Mouse (Mus musculus) heart, adult 2 months (tissue): Measurements from ENCODE around the gene 4921509C19Rik. TPM values are rescaled to one million over a fixed set of nuclear protein-coding genes. Genes with fewer than 3 reads are reported as not detected.
"Not testable (repeated sequence)": the region's sequence is repeated elsewhere in the genome, so short reads cannot be mapped to it uniquely, and the experiment has no call there.

Source experiments
- DNase-seq, 2 experiments: peaks; one replicate each; pipeline ENCODE4 v3.0.0; 2021
- H3K27ac ChIP-seq: fragments of 200-600 bp; 2 replicates; pipeline ENCODE4 v1.8.1; 2022
- H3K27me3 ChIP-seq: fragments of 200-500 bp; 2 replicates; pipeline ENCODE4 v1.6.1; 2012; ENCODE audit warnings: mild to moderate bottlenecking, low read length, inconsistent platforms, mixed read lengths; ENCODE audit not compliant: control insufficient read depth, insufficient read depth
- H3K36me3 ChIP-seq: fragments of 200-500 bp; 2 replicates; pipeline ENCODE4 v1.6.1; 2012; ENCODE audit warnings: low read length, inconsistent platforms; ENCODE audit not compliant: control insufficient read depth, insufficient read depth
- H3K4me1 ChIP-seq: fragments of 200-500 bp; 2 replicates; pipeline ENCODE4 v1.6.1; 2011; ENCODE audit warnings: low read length; ENCODE audit not compliant: control insufficient read depth, insufficient read depth
- H3K4me3 ChIP-seq: fragments of 200-600 bp; 2 replicates; pipeline ENCODE4 v1.8.1; 2022
- H3K79me2 ChIP-seq: fragments of 200-500 bp; replicated peaks from 2 replicates; pipeline ENCODE4 v1.6.1; 2012; ENCODE audit warnings: mild to moderate bottlenecking, inconsistent platforms, low read length, moderate library complexity, mixed read lengths; ENCODE audit not compliant: control insufficient read depth, insufficient read depth
- H3K9ac ChIP-seq: fragments of 200-500 bp; 2 replicates; pipeline ENCODE4 v1.6.1; 2012; ENCODE audit warnings: low read depth, mild to moderate bottlenecking, control low read depth, inconsistent platforms, low read length, mixed read lengths
- CTCF ChIP-seq: fragments of 200-600 bp; IDR thresholded peaks from 2 replicates; pipeline ENCODE4 v1.8.1; 2022; ENCODE audit warnings: antibody characterized with exemption, mild to moderate bottlenecking, moderate library complexity
- EP300 ChIP-seq: fragments of 200-500 bp; IDR thresholded peaks from 2 replicates; pipeline ENCODE4 v1.6.1; 2011; ENCODE audit warnings: low read depth, low read length, control low read depth; ENCODE audit not compliant: insufficient read depth
- POLR2A ChIP-seq: fragments of 200-500 bp; IDR thresholded peaks from 2 replicates; pipeline ENCODE4 v1.6.1; 2011; ENCODE audit warnings: mild to moderate bottlenecking, low read depth, low read length, control low read depth; ENCODE audit not compliant: insufficient read depth
- WGBS: fragments of 180-500 bp; shearing (Covaris S2); methylation state at CpG from one replicate; pipeline ENCODE4 v1.1.7; 2018; 5-methylcytosine and 5-hydroxymethylcytosine counted together
- intact Hi-C: fragments of 180-260 bp; cut with DNase I; formaldehyde crosslinking; loops from one replicate; pipeline ENCODE4 v1.15.1; 2025
- long read RNA-seq: library from polyadenylated mRNA; stranded (forward); transcript quantifications from one replicate; pipeline ENCODE4 v2.0.0, GENCODE M21; 2021
- polyA plus RNA-seq: library from polyadenylated mRNA; depleted of rRNA; stranded (reverse); fragments of >200 nt; gene quantifications from 2 replicates; pipeline ENCODE4 v1.2.3, GENCODE M21; 2012; rRNA removed
- total RNA-seq, 2 experiments: library from RNA; stranded (reverse); gene quantifications; 2 replicates each; pipeline ENCODE4 v1.2.3; 2021

The 4921509C19Rik gene
- total RNA-seq, result not detected
- polyA plus RNA-seq, result 0.09 TPM in 1 of 2 replicates, not detected in the other
- long read RNA-seq, result 0 reads

DNA sequence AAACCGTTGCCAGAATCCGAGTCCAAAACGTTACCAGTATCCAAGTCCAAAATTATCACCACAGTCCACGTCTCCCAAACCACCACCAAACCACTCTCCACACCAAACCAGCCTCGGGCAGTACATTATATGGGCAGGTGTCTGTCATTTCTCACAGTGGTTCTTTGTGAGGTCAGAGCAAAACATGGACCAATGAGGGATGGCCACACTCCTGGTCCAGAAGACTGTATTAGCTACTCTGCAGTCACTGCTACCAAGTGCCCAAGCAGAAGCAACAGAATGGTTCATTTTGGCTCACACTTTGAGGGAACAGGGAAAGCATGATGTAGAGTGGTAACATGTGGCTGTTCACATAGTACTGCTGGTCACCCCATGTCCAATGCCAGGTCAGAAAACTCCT, at the start of gene 4921509C19Rik:
TSS of gene 4921509C19Rik (minus strand) at position 101 of the 400 bp plus-strand sequence.
- H3K79me2 ChIP-seq, H3K27me3 ChIP-seq, H3K27ac ChIP-seq, H3K9ac ChIP-seq, H3K36me3 ChIP-seq, H3K4me3 ChIP-seq, DNase-seq, H3K4me1 ChIP-seq, intact Hi-C loops: not testable (repeated sequence)
- 71% methylated on average over 5 of the region's 5 CpGs for WGBS

DNA sequence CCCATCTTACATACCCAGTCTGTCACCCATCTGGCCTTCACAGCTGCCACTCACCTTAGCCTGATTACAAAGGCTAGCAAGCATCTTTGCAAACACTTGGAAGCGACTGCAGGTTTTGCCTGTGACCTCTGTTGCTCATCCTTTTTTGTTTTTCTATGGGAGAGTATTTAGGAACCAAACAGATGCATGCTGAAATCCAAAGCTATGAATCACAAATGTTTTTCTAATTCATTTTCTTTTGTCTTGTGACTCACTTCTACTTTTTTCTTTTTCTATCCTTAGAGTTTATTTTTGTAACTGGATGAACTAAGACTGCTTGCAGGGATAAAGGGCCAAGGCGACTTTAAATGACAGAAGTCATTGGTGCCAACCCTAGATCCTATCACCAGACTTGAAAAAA, 49.6 kb upstream of the 4921509C19Rik start:
- Histone ChIP-seq H3K27ac (no peak overlapping the region), H3K27me3 (no peaks in the 10 kb centered on the region), H3K4me1 (peaks cover 2% of the 10 kb centered on the region), H3K4me3 (no peak overlapping the region), H3K9ac (no peak overlapping the region), H3K36me3 (no peaks in the 10 kb centered on the region), H3K79me2 (no peaks in the 10 kb centered on the region)
- intact Hi-C loops, result no loop called here
- no peak for DNase-seq
- 63% methylated on average over 2 of the region's 2 CpGs for WGBS
- TF ChIP-seq EP300 (no peak), POLR2A (no peak), CTCF (no peak)

DNA sequence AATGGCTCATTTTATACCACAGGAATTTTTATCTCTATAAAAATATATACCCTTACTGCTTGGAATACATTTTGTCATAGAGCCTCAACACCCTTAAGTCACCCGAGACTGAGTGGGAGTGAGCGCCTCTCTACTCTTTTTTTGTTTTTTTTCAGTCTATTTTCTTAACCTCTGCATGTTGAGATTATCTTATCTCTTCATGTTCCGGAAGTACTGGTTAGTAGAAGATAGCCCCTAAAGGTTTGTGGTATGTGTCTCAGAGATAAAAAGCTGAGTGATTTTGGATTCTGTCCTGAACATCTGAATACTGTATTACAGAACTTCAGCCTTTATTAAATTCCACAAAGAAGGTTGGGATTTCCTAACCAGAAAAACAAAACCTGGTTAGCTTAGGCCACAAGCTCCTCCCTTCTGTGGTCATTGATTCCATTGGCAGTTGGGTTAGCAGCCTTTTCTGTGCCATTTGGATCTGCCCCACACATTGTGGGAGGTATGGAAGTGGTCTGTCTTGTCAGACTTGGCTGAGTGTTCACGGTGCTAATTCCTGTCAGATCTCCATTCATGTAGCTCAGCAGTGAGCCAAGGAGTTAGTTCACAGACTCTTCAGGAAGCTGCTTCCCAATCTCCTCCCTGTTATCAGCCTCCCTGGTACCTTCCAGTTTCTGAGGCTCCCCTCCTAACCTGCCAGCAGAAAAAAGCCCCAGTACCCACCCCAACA, 48.5 kb upstream of the 4921509C19Rik start:
- H3K79me2 ChIP-seq, result no peaks in the 10 kb centered on the region
- no peak for TF ChIP-seq CTCF
- no peak for TF ChIP-seq EP300
- no peak for TF ChIP-seq POLR2A
- H3K9ac ChIP-seq, result no peak overlapping the region
- no peak overlapping the region for H3K4me3 ChIP-seq
- no peaks in the 10 kb centered on the region for H3K27me3 ChIP-seq
- no peak overlapping the region for H3K27ac ChIP-seq
- no peaks in the 10 kb centered on the region for H3K36me3 ChIP-seq
- H3K4me1 ChIP-seq, result peaks cover 2% of the 10 kb centered on the region
- WGBS, result 32% methylated on average over 4 of the region's 4 CpGs
- peak in 1 of 2 experiments; percentile 13 for DNase-seq
- intact Hi-C loops, result no loop called here

DNA sequence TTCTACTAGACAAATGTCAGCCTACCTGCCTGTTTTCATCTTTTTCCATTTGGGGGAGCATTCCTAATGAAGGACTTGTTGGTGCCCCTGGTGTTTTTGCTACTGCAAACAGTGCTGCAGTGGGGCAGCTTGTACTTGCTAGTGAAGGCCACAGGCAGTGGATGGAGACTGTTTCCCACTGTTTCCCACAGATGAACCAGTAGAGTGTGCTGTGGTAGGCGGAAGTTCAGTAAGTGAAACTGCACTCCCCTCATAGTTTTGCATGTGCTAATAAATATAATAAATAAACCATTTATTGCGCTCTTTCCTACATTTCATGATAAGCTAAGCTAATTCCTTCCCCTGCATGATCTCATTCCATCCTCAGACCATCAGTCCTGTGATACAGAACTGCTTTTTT, 43.0 kb upstream of the 4921509C19Rik start:
- Histone ChIP-seq H3K27ac (no peak overlapping the region), H3K4me1 (no peaks in the 10 kb centered on the region), H3K27me3 (no peaks in the 10 kb centered on the region), H3K36me3 (no peaks in the 10 kb centered on the region), H3K79me2 (no peaks in the 10 kb centered on the region), H3K4me3 (no peak overlapping the region), H3K9ac (no peak overlapping the region)
- TF ChIP-seq CTCF (peak; percentile 52), EP300 (no peak)
- intact Hi-C loops, result no loop called here
- 51% methylated on average over 2 of the region's 2 CpGs for WGBS
- no peak for DNase-seq

DNA sequence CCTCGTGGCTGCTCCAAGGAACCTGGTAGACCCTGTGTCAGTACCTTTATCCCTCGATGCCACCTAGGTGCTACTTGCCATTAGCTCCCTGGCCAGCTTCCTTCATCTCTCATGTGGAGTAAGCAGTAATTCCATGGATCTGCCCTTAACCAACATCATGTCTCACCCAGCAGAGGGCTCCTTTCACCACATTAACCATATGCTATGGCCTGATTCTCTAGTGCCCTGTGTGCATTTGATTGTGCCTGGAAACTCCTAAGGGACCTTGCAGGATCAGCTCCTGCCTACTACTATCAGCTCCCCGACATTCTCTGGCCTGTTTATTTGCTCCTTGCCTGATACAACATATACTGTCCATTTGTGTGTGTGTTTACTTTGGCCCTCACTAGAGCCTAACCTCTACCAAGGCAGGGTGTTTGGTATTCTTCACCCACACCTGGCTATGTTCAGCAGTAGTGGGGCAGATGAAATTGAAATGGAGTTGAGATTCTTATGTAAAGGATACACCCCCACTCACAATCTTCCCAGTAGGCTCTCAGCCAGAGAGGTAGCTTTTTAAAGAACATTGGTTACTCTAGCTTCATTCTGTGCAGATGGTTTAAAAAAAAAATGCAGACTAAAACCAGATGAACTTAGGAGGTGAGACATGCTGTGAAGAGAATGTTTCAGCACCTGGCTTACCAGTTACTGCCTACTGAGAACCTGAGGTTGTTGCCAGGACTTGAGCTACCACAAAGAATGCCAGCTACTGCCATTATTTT, 37.8 kb upstream of the 4921509C19Rik start:
- DNase-seq, result no peak
- TF ChIP-seq POLR2A, result no peak
- peak; percentile 54 for TF ChIP-seq CTCF
- peaks cover 3% of the 10 kb centered on the region; the same call in 1 of the 2 replicates for H3K4me1 ChIP-seq
- H3K9ac ChIP-seq, result no peak overlapping the region
- intact Hi-C loops, result loop anchor here (5.0 kb wide), 1 partner anchor 54 kb away; no protein-coding TSS in a partner anchor
- 61% methylated on average over 3 of the region's 3 CpGs for WGBS
- no peak overlapping the region for H3K4me3 ChIP-seq
- no peaks in the 10 kb centered on the region for H3K27me3 ChIP-seq
- H3K79me2 ChIP-seq, result no peaks in the 10 kb centered on the region
- peaks cover 10% of the 10 kb centered on the region for H3K36me3 ChIP-seq
- no peak overlapping the region for H3K27ac ChIP-seq

DNA sequence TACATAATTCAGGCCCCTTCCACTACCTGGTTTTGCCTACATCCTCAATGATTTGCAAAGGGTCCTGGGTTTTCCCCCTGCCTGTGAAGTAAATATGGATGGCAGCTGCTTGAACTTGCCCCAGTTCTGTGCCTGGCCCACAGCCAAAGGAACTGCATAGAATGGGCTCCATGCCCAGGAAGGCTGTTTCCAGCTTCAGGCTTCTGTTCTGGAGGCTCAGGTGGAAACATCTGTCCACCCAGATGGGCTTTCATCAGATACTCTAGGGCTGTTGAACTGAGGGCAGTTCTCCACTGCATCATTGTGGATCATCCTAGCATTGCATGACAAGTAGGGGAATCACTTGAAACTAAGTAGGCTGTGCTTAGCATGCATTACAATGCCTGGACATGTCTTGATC, 36.2 kb upstream of the 4921509C19Rik start:
- intact Hi-C loops, result loop anchor here (5.0 kb wide), 1 partner anchor 55 kb away; no protein-coding TSS in a partner anchor
- Histone ChIP-seq H3K4me3 (no peak overlapping the region), H3K4me1 (peaks cover 3% of the 10 kb centered on the region; the same call in 1 of the 2 replicates), H3K27me3 (no peaks in the 10 kb centered on the region), H3K79me2 (no peaks in the 10 kb centered on the region), H3K27ac (no peak overlapping the region), H3K9ac (no peak overlapping the region), H3K36me3 (peaks cover 10% of the 10 kb centered on the region)
- peak; percentile 55 to 61 for DNase-seq
- TF ChIP-seq EP300 (no peak), CTCF (no peak), POLR2A (no peak)
